ENCODE assay signal across 12 mouse cellular contexts in the genomic region with DNA sequence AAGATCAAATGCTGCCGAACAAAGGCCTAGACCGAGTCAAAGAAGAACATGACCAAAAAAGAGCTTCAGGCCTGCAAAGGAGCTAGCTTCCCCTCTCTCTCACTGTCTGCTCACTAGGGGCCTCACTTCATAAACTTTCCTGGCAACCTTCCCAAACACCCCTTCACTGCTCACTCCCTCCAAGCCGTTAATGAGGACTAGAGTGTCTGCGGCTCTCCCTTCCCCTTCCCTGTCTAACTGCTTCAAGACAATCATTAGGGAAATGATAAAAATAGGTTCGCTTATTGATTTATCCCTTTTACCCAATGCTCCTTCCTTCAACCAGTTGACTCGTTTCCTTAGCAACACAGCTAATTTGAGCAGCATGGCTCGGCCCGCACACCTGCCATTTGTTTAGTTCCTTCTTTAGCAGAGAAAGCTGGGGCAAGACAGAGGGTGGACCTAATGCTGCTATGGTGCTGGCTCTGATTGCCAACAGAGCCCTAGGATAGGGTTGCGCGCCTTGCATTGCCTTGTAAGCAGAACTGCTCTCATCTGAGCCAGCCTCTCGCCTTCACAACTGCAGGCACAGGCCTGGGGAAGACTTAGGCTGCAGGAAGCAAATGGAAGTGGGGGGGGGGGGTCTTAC.
DNase-seq lines count a peak whose midpoint lies in the region; ATAC-seq and TF ChIP-seq lines count a peak whose summit lies in the region.
"Had no signal": no experiment of that assay in that cellular context is flagged by ENCODE, and none has a peak within 500 bp of the region (broad histone marks: within the 10 kb centered on the region; RNA-seq: fewer than 3 reads in every experiment).

No protein-coding gene starts in this region.

- no peaks in the 10 kb centered on the region for H3K36me3 ChIP-seq in midbrain, embryonic 13.5 days
- H3K36me3 ChIP-seq in thymus, adult 2 months (ENCODE audit: control insufficient read depth, insufficient read depth, low read length) = no peaks in the 10 kb centered on the region
- H3K36me3 ChIP-seq: neural tube, embryonic 12.5 days had no signal

- no peak overlapping the region for H3K4me3 ChIP-seq in midbrain, embryonic 13.5 days (replicated peaks)
- no peak overlapping the region for H3K4me3 ChIP-seq in thymus, adult 2 months (ENCODE audit: control insufficient read depth, insufficient read depth, low read length)
- H3K4me3 ChIP-seq: neural tube, embryonic 12.5 days had no signal

- H3K27me3 ChIP-seq in midbrain, embryonic 13.5 days = no peaks in the 10 kb centered on the region
- H3K27me3 ChIP-seq in thymus, adult 2 months (ENCODE audit: control insufficient read depth, insufficient read depth, low read length) = no peaks in the 10 kb centered on the region
- H3K27me3 ChIP-seq: neural tube, embryonic 12.5 days had no signal

- TF ChIP-seq CTCF in thymus, adult 2 months (IDR thresholded peaks at IDR 0.05; ENCODE audit: borderline replicate concordance, control insufficient read depth, extremely low read depth, insufficient read depth, low read length, poor library complexity) = no peak

- no peak for TF ChIP-seq POLR2A in thymus, adult 2 months (IDR thresholded peaks at IDR 0.05; ENCODE audit: control insufficient read depth, extremely low read depth, insufficient read depth, low read length, poor library complexity)

- no peak overlapping the region for H3K4me2 ChIP-seq in midbrain, embryonic 13.5 days (replicated peaks)
- H3K4me2 ChIP-seq: heart, embryonic 11.5 days; neural tube, embryonic 12.5 days had no signal

- WGBS in midbrain, embryonic 13.5 days = 63% methylated on average over 11 of the region's 11 CpGs
- WGBS in thymus, adult 2 months = 24% methylated on average over 11 of the region's 11 CpGs

- peak; percentile 72 to 77 for ATAC-seq in hematopoietic stem cell, adult 5-6 weeks (replicated peaks in 1 of 2; ENCODE audit: insufficient read depth in 1 of 2, low FRiP score in 2 of 2, low TSS enrichment in 1 of 2, low read depth in 1 of 2, poor library complexity in 2 of 2, severe bottlenecking in 2 of 2)
- peak; percentile 79 for ATAC-seq in midbrain, embryonic 13.5 days
- no peak for ATAC-seq in frontal cortex, adult (ENCODE audit: low TSS enrichment)

- peak; percentile 53 for DNase-seq in layer of hippocampus, adult 11-12 months (ENCODE audit: low spot score)
- DNase-seq in layer of hippocampus, postnatal 10 days (ENCODE audit: low spot score in 2 of 2) = no peak
- DNase-seq in embryo, embryonic 11 days = peak; percentile 27
- no peak for DNase-seq in cerebellum, adult 8-10 months
- no peak for DNase-seq in thymus, adult 2 months
- DNase-seq: kidney, postnatal 25 days; lung, postnatal 14 days had no signal

- H3K9ac ChIP-seq in midbrain, embryonic 13.5 days (replicated peaks) = no peak overlapping the region
- H3K9ac ChIP-seq: neural tube, embryonic 12.5 days had no signal

- H3K4me1 ChIP-seq in midbrain, embryonic 13.5 days (replicated peaks) = peaks cover 16% of the 10 kb centered on the region
- no peaks in the 10 kb centered on the region for H3K4me1 ChIP-seq in thymus, adult 2 months (replicated peaks; ENCODE audit: control insufficient read depth, insufficient read depth, low read length)

- peak overlapping the region; percentile 67 for H3K27ac ChIP-seq in midbrain, embryonic 13.5 days
- H3K27ac ChIP-seq in thymus, adult 2 months (ENCODE audit: control insufficient read depth, insufficient read depth, low read length) = no peak overlapping the region
- H3K27ac ChIP-seq: neural tube, embryonic 12.5 days had no signal

- no peaks in the 10 kb centered on the region for H3K9me3 ChIP-seq in midbrain, embryonic 13.5 days
- H3K9me3 ChIP-seq: neural tube, embryonic 12.5 days had no signal

Comparison
In these comparisons a context has a peak if more than half of its experiments do, and no peak if none do; other contexts are left out.
1. DNase-seq: peak in layer of hippocampus, adult 11-12 months (single experiment) and embryo, embryonic 11 days (single experiment); none in layer of hippocampus, postnatal 10 days (0 of 2), cerebellum, adult 8-10 months (single experiment) and thymus, adult 2 months (single experiment).